Mouse (Mus musculus) lung, postnatal 10 days (tissue): ENCODE data around the gene Wnk2.

Source experiments
- DNase-seq: peaks from one replicate; pipeline ENCODE4 v3.0.0; 2021

Wnk2 gene

GRCm38 (mm10) chr13:49134491-49134890 lies 13.3 kb downstream of the Wnk2 start:
- DNase-seq, result no peak

DNA sequence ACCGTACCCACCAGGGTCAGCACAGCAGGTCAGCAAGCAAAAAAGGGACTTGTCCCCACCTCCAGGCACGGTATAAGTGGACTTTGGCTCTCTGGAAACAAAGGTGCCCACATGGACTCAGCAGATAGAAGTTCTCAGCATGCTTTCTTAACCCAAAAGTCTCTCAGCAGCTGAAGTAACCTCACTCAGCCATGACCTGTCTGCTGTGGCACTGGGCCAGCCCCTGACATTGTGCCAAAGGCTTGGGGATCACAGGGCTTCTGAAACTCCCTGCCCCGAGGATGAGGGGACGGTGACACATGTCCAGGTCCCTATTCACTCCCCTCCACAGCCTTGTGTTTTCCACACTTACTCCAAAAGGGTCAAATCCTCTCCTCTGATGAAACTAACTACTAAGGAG lies 14.7 kb downstream of the Wnk2 start:
- no peak for DNase-seq

DNA sequence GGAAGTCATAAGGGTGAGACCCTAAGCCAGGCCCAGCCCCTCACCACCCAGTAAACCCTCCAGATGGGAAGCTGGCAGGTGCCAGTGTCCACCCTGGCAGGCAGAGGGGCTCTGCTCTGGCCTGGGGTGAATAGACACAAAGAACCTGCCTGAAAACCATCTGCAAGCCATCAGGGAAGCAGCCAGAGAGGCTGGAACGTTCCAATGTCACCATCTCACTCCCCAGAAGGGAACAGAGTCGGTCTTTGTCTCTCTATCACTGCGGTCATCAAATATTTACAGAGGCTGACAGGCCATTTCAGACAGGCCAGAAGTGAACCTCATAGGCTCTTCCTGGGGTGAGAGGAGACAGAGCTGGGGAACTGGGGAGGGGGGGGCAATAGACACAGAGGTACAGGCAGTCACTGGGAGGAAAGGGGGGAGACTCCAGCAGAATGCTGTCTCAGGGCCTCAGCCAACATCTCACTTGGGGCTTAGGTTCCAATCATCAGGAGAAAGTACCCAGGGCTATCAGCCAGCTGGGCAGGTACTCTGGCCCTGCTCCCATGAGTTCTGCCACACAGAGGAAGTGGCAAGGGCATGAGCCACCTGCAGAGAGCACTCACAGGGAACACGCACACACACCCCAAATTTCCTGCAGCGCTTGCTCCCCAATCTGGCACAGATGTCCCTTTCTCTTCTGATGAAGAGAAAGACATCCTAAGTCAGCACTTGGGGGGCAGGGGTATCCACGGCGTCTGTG lies 15.7 kb downstream of the Wnk2 start:
- DNase-seq, result no peak

GRCm38 (mm10) chr13:49131342-49131855 lies 16.4 kb downstream of the Wnk2 start:
- DNase-seq, result no peak

DNA sequence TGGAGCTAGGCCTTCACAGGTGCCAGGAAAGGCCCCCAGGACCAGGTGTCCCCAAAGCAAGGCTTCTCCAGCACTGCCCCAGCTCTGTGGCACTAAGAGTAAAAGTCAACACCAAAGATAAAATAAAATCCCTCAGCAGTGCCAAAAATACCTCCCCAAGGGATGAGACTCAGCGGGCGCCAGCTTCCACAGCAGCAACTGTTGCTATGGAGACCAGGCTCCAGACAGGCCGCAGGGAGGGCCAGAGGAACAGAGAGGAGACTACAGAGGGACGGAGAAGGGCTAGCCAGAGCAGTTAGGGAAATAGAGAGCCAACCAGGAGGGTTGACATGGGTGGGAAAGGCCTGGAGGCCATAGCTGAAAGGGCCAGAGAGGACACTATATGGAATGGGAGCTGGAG lies 18.0 kb downstream of the Wnk2 start:
- DNase-seq, result no peak

GRCm38 (mm10) chr13:49129154-49129553 lies 18.7 kb downstream of the Wnk2 start:
- no peak for DNase-seq

DNA sequence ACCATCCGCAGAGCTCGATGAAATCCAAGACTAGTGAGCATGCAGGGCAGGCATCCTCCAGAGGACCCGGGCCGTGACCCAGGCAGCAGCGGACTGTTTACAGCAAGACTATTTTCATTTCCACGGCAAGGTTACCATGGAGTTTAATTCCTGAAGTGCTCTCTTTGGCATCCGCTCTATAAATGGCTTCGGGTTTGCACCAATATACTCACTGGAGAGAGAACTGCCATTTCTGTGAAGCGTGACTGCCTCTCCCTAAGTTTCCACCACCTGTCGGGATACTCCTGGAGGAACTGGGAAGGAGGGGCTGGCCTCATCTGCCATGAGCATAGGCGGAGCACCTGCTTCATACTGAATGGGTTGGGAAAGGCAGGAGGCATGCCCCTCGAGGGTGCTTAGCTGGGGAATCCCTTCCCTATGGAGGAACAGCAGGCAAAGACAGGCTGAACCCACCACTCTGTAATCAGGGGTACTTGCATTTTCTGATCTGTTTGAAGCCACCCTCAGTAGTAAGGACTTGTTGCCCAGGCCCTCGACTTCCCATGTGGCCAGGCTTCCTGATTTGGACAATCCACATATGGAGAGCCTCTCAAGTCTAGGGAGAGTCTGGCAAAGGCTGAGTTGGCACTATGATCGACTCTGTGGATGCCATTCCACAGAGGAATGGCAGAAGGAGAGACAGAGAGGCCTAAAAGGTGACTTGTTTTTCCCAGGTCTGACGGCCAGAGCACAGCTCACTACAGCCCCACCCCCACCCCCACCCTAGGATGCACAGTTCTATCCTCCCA lies 19.8 kb downstream of the Wnk2 start:
- DNase-seq, result no peak

- no peak for DNase-seq
Observed at GRCm38 (mm10) chr13:49122106-49122505, 25.7 kb downstream of the Wnk2 start.

DNA sequence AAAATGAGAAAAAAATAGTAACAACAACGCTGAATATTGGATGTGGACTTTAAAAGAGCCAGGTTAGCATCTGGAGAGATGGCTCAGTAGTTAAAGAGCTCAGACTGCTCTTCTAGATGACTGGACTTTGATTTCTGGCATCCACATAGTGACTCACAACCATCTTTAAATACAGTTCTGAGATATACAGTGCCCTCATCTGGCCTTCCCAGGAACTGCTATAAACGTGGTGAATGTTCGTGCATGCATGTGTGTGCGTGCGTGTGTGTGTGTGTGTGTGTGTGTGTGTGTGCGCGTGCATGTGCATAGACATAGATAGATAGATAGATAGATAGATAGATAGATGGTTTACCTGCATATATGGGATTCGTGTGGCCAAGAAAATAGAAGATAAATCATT lies 30.3 kb downstream of the Wnk2 start:
- no peak for DNase-seq

DNA sequence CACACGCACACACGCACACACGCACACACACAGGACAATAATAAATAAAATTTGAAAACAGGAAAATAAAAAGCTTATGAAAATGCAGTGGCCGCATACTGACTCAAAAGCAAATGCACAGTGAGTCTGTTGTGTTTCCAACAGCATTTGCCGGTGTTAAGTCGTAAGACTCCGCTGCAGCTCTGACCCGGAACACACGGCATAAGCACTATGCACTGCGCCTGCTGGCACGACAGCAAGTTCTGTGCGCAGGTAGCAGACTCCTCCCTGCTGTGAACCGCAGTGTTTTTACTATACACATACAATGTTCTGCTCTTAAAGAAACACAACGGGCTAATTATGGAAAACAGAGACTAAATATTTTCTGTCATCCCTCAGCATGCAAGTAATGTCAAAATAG lies 32.9 kb downstream of the Wnk2 start:
- DNase-seq, result no peak

- DNase-seq, result no peak
Observed at GRCm38 (mm10) chr13:49114116-49114515, 33.7 kb downstream of the Wnk2 start.

DNA sequence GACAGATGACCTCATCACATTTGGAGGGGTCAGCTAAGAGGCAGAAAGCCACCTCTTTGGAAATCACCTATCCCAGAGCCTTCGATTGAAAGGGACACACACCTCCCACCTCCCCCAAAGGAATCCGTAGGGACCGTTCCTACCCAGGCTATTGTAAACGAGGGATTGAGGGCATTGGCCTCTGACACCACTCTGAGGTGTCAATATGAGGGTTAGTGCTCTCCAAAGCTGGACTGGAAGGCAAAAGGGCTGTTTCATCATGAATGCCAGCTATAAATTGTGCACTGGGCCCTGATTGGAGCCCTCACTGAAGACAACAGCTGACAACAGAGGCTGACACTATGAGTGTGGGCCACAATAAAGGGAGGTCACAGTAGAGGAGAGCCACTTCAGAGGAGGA lies 34.5 kb downstream of the Wnk2 start:
- DNase-seq, result no peak

DNA sequence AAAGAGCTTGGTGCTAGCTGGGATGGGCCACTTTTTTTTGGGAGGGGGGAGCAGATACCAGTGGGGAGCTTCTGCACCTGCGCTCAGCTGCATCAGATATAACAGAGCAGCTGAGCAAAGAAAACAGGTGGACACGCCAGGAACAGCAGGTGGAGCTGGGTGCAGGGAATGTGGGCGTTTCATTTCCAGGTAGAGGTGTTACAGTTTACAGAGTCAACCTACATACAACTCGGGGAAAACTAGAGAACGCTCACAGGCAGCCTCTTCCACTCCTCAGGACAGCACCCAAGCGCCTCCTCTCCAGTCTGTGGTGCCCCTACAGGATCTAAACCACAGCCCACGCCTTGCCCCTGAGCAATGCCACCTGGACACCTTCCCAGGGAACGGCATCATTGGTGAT lies 35.2 kb downstream of the Wnk2 start:
- DNase-seq, result no peak

GRCm38 (mm10) chr13:49109665-49110064 lies 38.1 kb downstream of the Wnk2 start:
- DNase-seq, result no peak

DNA sequence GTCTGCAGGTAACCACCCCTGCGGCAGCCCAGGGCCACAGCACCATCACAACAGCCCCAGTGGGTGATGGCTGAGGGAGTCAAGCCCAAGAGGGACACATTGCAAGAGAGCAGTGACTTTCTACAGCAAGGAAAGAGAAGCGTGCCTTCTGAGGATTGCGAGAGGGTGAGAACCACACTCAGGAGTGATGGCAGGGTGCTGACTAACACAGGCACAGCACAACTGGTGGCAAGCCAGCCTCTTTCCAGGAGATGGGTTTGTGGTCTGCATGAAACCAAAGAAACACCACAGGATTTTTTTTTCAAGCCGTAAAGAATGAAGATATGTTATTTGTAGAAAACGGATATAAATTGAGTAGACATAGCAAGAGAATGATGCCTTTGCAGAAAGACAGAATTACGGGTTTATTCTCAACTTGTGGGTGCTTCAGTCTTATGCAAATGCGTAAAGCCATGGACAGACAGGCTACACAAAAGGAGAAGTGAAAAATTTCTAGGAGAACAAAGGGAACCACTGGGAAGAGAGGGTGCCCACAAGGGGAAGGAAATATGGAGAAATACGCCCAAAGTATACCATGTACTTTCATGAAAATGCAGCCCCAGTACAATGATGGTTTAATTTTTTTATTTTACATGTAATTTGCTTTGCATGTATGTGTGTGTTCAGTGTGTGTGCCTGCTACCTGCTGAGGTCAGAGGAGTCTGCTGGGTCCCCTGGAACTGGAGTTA lies 39.5 kb downstream of the Wnk2 start:
- no peak for DNase-seq

DNA sequence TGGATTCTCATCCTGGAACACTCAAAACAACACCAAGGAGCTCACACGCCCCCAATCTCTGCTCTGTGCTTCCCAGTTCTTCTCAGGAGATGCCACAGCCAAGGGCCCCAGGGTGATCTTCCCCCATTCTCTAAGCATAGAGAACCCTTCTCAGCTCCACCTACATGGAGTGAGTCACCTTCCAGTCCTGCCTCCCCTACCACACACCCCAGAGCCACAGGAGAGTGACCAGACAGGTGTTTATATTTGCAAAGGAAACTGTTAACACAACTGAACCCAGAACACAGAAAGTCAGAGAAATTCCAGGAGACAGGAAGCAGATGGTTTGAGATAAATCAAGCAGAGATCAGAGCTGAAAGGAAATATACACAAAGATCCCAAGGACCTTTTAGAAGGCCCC lies 43.9 kb downstream of the Wnk2 start:
- DNase-seq, result no peak

- no peak for DNase-seq
Observed at GRCm38 (mm10) chr13:49103235-49103634, 44.6 kb downstream of the Wnk2 start.

DNA sequence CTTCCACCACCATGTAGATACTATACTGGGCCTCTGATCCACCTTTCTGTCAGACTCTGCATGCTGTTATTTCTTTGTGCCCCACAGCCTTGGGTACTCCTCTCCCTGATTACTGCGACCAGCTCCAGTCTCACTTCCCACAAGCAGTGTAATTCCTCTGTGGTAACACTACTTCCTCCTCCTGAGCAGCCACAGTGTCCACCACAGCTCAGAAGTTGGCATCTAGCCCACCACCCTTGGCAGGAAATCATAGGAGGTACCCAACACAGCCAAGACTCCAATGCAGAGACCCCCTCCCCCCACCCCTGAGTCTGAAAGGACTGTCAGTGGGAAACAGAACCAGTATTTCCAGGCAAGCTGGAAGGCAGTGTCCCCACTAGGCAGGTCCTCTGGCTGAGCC lies 47.4 kb downstream of the Wnk2 start:
- DNase-seq, result peak; percentile 87

DNA sequence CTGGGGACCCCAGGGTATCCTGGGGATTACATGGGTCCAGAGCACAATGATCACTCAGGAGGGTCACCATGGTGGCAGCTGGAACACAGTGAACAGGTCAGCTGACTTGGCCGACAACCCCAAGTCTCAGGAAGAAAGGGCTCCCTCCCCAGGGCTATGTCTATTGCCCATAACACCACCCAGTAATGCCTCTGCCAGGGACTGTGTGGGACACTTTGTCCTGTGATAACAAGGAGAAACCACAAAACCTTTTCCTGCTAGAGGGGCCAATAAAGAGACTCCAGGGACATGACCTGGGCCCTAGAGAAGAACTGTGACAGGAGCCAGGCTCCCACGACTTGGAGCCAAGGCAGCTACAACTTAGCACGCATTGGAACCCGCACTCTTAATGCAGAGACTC lies 51.0 kb downstream of the Wnk2 start:
- no peak for DNase-seq

GRCm38 (mm10) chr13:49094667-49095066 lies 53.1 kb downstream of the Wnk2 start:
- no peak for DNase-seq

DNA sequence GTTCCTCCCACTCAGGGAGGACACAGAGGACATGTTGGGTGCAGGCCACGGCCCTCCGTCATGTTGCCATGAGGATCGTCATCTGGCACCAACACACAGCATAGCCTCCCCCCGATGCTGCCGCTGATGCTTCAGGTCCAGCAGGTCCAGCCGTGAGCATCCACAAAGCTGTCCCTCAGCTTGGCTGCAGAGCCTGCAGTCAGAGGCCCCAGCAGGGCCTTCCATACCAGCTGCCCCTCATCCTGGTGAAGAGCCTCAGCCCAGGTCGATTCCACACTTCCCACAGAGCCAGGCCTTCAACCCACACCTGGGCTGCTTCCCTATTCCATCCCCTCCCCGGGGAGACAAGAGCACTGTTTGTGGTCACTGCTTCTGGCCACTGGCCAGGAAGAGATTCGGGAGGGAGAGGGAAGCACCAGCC lies 54.3 kb downstream of the Wnk2 start:
- DNase-seq, result peak; percentile 21

- DNase-seq, result no peak
Observed at GRCm38 (mm10) chr13:49092596-49092995, 55.2 kb downstream of the Wnk2 start.

DNA sequence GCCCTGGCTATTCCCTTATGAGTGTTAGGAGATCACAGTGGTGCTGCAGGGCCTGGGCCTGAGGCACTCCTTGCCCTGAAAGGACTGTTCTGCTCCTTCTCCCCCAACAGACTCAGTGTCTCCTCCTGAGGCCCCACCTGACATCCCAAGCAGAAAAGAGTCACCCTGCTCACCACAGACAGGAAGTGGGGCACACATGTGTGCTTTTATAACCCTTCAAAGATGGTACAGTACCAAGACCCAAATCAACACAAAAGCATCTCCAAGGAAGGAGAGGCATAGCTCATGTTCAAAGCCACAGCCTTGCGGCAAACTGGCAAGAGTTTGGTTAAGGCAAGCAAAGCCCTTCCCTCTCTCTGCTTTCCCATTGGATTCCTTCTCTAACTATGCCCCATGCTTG lies 57.6 kb downstream of the Wnk2 start:
- no peak for DNase-seq

GRCm38 (mm10) chr13:49088874-49089273 lies 58.9 kb downstream of the Wnk2 start:
- no peak for DNase-seq
